Mouse (Mus musculus) stomach, postnatal 0 days (tissue): ENCODE results near the gene Hist2h2bb.
"Not testable (repeated sequence)": the region's sequence is repeated elsewhere in the genome, so short reads cannot be mapped to it uniquely, and the experiment has no call there.

ENCODE experiments used
- CTCF ChIP-seq: IDR thresholded peaks from 2 replicates; pipeline ENCODE4 v1.5.1; 2016; ENCODE audit warnings: antibody characterized with exemption, low read depth, mild to moderate bottlenecking, moderate library complexity
- EP300 ChIP-seq: optimal IDR thresholded peaks from 2 replicates; pipeline ENCODE3; 2016; ENCODE audit warnings: antibody characterized with exemption

- TF ChIP-seq CTCF, EP300: not testable (repeated sequence)
These were observed 23.5 kb upstream of the Hist2h2bb start for GRCm38 (mm10) chr3:96246018-96246417.
